Mouse (Mus musculus) brown adipose tissue, adult 24 weeks (tissue): ENCODE measurements around the gene Adgrf4. TPM values are rescaled to one million over a fixed set of nuclear protein-coding genes. Genes with fewer than 3 reads are reported as not detected.

Experiments
- H3K27ac ChIP-seq: fragments of 200-500 bp; replicated peaks from 2 replicates; pipeline ENCODE4 v1.5.1; 2012; ENCODE audit warnings: low read depth, mild to moderate bottlenecking, low read length
- H3K4me1 ChIP-seq: fragments of 200-500 bp; 2 replicates; pipeline ENCODE4 v1.6.1; 2012; ENCODE audit warnings: low read length, mixed read lengths; ENCODE audit not compliant: control insufficient read depth, insufficient read depth, insufficient read length
- H3K4me3 ChIP-seq: fragments of 200-500 bp; 2 replicates; pipeline ENCODE4 v1.5.1; 2012; ENCODE audit warnings: low read depth, mild to moderate bottlenecking, low read length, moderate library complexity; ENCODE audit not compliant: insufficient read depth
- polyA plus RNA-seq: library from polyadenylated mRNA; stranded (reverse); fragments of >200 nt; gene quantifications from 2 replicates; pipeline ENCODE4 v1.2.4, GENCODE M21; 2012; ENCODE audit not compliant: missing spikeins, insufficient read depth, insufficient read length

Adgrf4 gene
- polyA plus RNA-seq, 1 experiment: not detected

DNA sequence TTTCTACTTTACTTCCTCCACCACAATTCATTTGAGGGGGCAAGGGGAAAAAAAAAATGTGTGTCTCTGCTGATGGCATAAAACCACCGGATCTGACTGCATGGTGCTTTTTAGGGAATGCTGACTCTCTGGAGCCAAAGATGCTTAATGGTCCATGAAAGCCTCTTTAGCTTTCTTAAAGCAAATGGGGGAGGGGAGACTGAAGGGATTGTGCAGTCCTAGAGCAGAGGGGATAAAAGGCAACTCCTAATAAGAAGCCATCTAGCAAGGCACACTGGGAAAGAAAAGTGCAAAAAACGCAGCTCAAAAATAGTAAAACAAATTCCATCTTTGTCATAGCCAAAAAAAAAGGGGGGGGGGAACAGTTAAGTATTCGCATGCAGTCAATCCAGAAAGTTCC lies 83.8 kb downstream of the Adgrf4 start:
- H3K4me3 ChIP-seq: no peak overlapping the region
- no peaks in the 10 kb centered on the region for H3K4me1 ChIP-seq
- H3K27ac ChIP-seq: no peak overlapping the region

Other genes with a start within 250 kb of the Adgrf4 start
- not detected in 2 replicates for gene Opn5, start 80.9 kb downstream of the Adgrf4 start, polyA plus RNA-seq
- gene Adgrf2, start 49.9 kb upstream of the Adgrf4 start, polyA plus RNA-seq: not detected in 2 replicates
- 14.1 and 19.1 TPM in 2 replicates for gene Cd2ap, start 184.4 kb upstream of the Adgrf4 start, polyA plus RNA-seq